Mouse (Mus musculus) hindbrain, postnatal 0 days (tissue): ENCODE measurements around the gene Top1. TPM values are rescaled to one million over a fixed set of nuclear protein-coding genes. Genes with fewer than 3 reads are reported as not detected.

Experiments used
- ATAC-seq: fragments of 200-750 bp; cut with Nextera tagmentation; 2 replicates; pipeline ENCODE4 v1.8.0; 2017; ENCODE audit warnings: mild to moderate bottlenecking, moderate TSS enrichment, moderate library complexity
- DNase-seq: peaks from one replicate; pipeline ENCODE4 v3.0.0-alpha.2; 2015; ENCODE audit warnings: low spot score
- H3K27ac ChIP-seq: fragments of 300-500 bp; sonication (generic); 2 replicates; pipeline ENCODE4 v1.5.1; 2014; ENCODE audit warnings: mild to moderate bottlenecking
- H3K27me3 ChIP-seq: fragments of 300-500 bp; sonication (generic); 2 replicates; pipeline ENCODE4 v1.6.1; 2014; ENCODE audit warnings: low read length, mixed read lengths; ENCODE audit not compliant: insufficient read depth
- H3K36me3 ChIP-seq: fragments of 300-500 bp; sonication (generic); 2 replicates; pipeline ENCODE4 v1.6.1; 2014; ENCODE audit warnings: low read length, mixed read lengths; ENCODE audit not compliant: insufficient read depth
- H3K4me1 ChIP-seq: fragments of 300-500 bp; sonication (generic); 2 replicates; pipeline ENCODE4 v1.6.1; 2014; ENCODE audit warnings: antibody characterized with exemption, low read length, mixed read lengths; ENCODE audit not compliant: insufficient read depth
- H3K4me2 ChIP-seq: fragments of 300-500 bp; sonication (generic); 2 replicates; pipeline ENCODE4 v1.6.1; 2014; ENCODE audit warnings: low read depth, mild to moderate bottlenecking, low read length, moderate library complexity, mixed read lengths
- H3K4me3 ChIP-seq: fragments of 300-500 bp; sonication (generic); 2 replicates; pipeline ENCODE4 v1.5.1; 2014; ENCODE audit warnings: low read length
- H3K9ac ChIP-seq: fragments of 300-500 bp; sonication (generic); replicated peaks from 2 replicates; pipeline ENCODE4 v1.6.1; 2014; ENCODE audit warnings: mild to moderate bottlenecking, low read length, moderate library complexity, mixed read lengths
- H3K9me3 ChIP-seq: fragments of 300-500 bp; sonication (generic); 2 replicates; pipeline ENCODE4 v1.6.1; 2016; ENCODE audit warnings: low read length, mixed read lengths
- CTCF ChIP-seq: IDR thresholded peaks from 2 replicates; pipeline ENCODE4 v1.5.1; 2016; ENCODE audit warnings: antibody characterized with exemption, control low read depth, low read depth
- WGBS: fragments of 180-500 bp; shearing (Covaris S2); extraction: QIAGEN DNeasy Blood & Tissue Kit; methylation state at CpG from one replicate; pipeline ENCODE4 v1.1.7; 2014; 5-methylcytosine and 5-hydroxymethylcytosine counted together
- polyA plus RNA-seq: library from polyadenylated mRNA; unstranded; fragments of >200 nt; fragmentation: Nextera tagmentation; extraction: Ambion mirVana; gene quantifications from 2 replicates; pipeline ENCODE4 v1.2.1, GENCODE M21; 2015
- total RNA-seq: library from RNA; depleted of rRNA; stranded (reverse); fragments of >200 nt; gene quantifications from 2 replicates; pipeline ENCODE4 v1.2.3, GENCODE M21; 2014

The Top1 gene
- total and polyA plus RNA-seq, 2 experiments from 2014 or later: 28.8 to 44.9 TPM

DNA sequence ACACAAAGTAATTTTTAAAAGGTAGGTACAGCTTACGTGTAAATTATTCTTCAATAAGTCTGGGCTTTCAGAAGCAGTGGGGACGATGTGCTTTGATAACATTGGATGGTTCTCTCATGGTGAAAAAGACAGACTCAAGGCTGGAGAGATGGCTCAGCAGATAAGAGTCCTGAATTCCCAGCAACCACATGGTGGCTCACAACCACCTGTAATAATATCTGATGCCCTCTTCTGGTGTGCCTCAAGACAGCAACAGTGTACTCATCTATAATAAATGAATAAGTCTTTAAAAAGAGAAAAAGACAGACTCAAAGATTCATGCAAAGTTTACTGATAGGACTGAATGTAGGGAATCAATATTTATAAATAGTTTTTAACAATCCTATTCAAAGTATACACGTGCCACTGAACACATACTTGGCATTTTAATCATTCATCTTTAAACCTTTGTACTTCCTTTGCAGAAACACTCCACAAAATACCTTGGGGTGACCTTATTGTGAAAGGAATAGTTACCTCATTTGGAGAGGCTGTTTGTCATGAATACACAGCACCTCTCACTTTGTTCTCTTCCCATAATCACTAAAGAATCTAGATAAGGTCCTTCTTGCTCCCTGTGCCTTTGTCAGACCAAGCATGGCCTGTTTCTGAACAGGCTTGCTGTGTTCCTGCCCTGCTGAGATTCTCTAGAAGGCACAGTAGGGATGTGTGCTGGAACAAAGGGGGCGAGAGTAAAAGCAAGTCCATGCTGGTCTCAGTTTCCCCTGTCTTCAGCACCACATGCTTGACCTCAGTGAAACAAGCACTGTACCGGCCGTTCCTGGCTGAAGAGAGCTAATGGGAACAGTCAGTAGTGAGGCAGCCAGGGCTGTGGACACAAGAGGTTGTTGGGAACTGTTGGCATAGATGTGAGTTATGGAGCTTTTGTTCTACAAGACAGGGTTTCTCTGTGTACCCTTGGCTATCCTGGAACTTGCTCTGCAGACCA, 80.5 kb downstream of the Top1 start:
- ATAC-seq (no peak), DNase-seq (no peak)
- H3K4me1 ChIP-seq: 0 out of 2 replicates have a peak, but pooled peaks cover 10% of the 10 kb centered on the region
- H3K4me2 ChIP-seq: no peak overlapping the region
- peaks cover 14% of the 10 kb centered on the region; the same call in 1 of the 2 replicates for H3K36me3 ChIP-seq
- peak; percentile 20; the same call in 1 of the 2 replicates for TF ChIP-seq CTCF
- H3K4me3 ChIP-seq: no peak overlapping the region
- no peak overlapping the region for H3K27ac ChIP-seq
- H3K9ac ChIP-seq: no peak overlapping the region
- H3K27me3 ChIP-seq: no peaks in the 10 kb centered on the region
- H3K9me3 ChIP-seq: no peaks in the 10 kb centered on the region
- WGBS: 79% methylated on average over 6 of the region's 6 CpGs

DNA sequence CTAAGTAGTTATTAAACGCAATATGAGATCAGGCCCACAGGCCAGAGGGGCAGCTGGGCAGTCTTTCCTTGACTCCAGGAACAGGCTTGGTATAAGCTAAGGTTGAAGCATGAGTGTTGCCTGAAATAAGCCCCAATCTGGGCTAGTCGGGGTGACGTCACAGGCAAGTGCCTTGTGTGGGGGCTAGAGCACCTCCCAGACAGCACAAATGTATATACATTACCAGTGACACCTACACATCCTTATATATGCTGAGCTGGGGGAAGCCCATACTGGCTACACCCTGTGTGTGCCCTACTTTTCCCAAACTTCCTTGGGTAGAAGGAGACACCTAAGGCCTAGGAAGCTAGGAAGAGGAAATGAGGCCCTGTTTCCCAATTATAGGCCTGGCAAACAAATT, 83.3 kb downstream of the Top1 start:
- DNase-seq (no peak), ATAC-seq (no peak)
- Histone ChIP-seq H3K27ac (no peak overlapping the region), H3K4me2 (no peak overlapping the region), H3K4me1 (peaks cover 25% of the 10 kb centered on the region; the same call in 1 of the 2 replicates), H3K36me3 (0 out of 2 replicates have a peak, but pooled peaks cover 6% of the 10 kb centered on the region), H3K9ac (no peak overlapping the region), H3K9me3 (no peaks in the 10 kb centered on the region), H3K27me3 (no peaks in the 10 kb centered on the region), H3K4me3 (no peak overlapping the region)
- WGBS: 89% methylated on average over 3 of the region's 3 CpGs
- no peak for TF ChIP-seq CTCF

DNA sequence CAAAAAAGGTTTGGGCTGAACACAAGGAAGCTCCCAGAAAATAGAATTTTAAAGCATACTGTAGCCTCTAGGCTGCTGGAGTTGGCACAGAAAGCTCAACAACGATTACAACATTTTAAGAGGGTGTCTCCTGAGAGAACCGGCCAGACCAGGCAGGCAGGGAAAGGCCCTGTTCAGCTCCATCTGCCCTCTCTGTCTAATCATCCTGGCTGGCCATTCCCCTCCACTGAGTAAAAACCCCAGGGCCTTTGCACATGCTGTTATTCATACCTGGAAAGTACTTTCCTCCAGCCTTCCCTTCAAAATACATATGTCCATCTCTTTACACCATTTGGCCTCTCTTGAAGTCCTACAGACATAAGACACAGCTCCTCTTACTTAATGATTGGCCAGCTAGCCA, 83.7 kb downstream of the Top1 start:
- H3K4me1 ChIP-seq: peaks cover 28% of the 10 kb centered on the region; the same call in 1 of the 2 replicates
- no peaks in the 10 kb centered on the region for H3K27me3 ChIP-seq
- H3K9ac ChIP-seq: no peak overlapping the region
- WGBS: 69% methylated on average over 2 of the region's 2 CpGs
- no peak overlapping the region for H3K4me3 ChIP-seq
- no peak for ATAC-seq
- DNase-seq: no peak
- TF ChIP-seq CTCF: no peak
- no peaks in the 10 kb centered on the region for H3K9me3 ChIP-seq
- H3K4me2 ChIP-seq: no peak overlapping the region
- no peak overlapping the region for H3K27ac ChIP-seq
- 0 out of 2 replicates have a peak, but pooled peaks cover 2% of the 10 kb centered on the region for H3K36me3 ChIP-seq

DNA sequence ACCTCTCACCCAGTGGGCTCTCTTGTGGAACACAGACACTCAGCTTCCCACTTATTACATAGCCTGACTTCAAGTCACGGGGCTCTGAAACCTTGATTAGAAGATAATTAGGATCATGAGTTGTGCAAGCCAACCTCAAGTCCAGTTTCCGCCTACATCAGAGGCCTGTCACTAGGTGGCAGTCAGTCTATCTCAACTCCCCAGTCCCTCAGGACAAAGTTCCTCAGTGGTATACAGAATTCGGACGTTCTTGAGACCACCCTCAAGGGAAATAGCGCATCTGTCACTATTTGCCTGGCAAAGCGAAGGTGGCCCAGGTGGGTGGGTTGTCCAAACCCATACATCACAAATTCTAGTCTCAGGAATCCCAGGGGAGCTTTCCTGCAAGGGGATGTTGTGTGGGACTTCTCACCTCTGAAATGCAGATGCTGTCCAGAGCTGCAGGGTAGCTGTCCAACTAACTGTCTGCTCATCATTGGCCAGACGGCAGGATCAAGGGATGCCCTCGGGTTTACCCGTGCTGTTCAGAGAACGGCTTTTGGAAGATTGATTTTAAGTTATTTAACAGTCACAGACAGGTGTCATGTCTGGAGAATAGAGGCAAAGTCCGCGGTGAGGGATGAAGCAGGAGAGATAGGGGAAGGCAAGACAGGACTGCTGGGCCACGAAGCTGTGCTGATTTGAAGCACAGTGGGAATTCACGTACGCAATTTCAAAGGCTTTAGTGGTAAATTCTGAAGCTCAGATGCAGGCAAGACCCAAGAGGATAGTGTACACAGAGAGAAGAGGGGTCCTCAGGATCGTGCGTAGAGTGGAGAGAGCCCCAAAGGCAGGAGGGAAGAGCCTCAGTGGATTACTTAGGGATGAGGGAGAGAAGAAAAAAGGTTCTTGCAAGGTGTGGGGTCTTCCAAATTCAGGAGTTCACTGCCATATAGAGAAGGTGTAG, 84.4 kb downstream of the Top1 start:
- Histone ChIP-seq H3K36me3 (no peaks in the 10 kb centered on the region), H3K4me3 (peak overlapping the region; percentile 62), H3K4me2 (peak overlapping the region; percentile 85), H3K27ac (peak overlapping the region; percentile 92), H3K9me3 (no peaks in the 10 kb centered on the region), H3K27me3 (no peaks in the 10 kb centered on the region), H3K4me1 (peaks cover 34% of the 10 kb centered on the region), H3K9ac (peak overlapping the region; percentile 88)
- WGBS: 24% methylated on average over 17 of the region's 17 CpGs
- ATAC-seq (no peak), DNase-seq (peak; percentile 55)
- peak; percentile 65 for TF ChIP-seq CTCF

DNA sequence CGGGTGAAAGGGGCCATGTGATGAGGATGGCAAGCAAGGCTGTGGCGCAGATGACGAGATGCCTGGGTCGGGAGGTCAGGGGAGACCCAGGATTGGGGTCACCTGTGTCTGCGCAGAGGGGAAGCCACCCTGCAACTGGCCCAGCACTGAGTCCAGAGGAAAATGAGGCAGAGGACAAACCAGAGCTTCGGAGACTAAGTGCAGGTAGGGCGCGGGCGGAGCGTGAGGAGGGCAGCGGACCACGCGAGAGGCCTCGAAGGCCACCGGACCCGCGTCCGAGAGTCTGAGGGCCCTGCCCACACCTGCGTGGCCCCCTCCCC, 85.1 kb downstream of the Top1 start:
- no peak for ATAC-seq
- Histone ChIP-seq H3K9me3 (no peaks in the 10 kb centered on the region), H3K4me1 (peaks cover 38% of the 10 kb centered on the region), H3K9ac (peak overlapping the region; percentile 88), H3K36me3 (no peaks in the 10 kb centered on the region), H3K27ac (peak overlapping the region; percentile 92), H3K27me3 (no peaks in the 10 kb centered on the region), H3K4me3 (peak overlapping the region; percentile 62), H3K4me2 (peak overlapping the region; percentile 85)
- DNase-seq: no peak
- TF ChIP-seq CTCF: no peak
- WGBS: 6% methylated on average over 19 of the region's 19 CpGs

DNA sequence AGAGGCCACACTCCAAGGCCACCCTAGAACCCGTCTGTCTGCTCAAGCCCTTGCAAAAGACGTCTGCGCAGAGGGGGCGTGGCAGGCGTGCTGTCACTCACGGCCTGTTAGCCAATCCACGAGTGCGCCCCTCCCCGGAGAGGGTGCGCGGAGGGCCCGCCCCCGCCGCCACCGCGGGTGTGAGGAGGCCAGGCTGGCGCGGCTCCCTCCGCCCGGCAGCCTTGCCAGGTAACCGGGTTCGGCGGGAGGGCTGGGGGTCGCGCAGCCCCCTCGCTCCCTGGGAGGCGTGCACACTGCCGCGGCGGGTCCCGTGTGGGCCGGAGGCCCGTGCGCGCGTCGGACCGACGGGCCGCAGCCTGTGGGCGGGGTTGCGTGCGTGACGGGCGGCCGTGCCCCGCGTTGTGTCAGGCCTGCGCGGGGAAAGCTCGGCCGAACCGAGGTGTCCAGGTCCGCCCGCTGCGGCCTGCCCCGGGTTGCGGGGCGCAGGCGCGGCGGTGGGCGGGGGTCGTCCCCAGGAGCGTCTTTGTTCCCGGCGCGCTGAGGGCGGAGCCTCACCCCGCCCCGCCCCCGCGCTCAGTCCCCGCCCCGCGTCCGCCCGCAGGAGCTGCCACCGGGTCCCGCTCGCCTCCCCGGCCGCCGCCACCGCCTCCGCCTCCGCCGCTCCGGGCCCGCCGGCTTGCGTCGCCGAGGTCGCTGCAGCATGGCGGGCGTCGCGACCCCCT, 85.6 kb downstream of the Top1 start, which contains the start of gene Plcg1:
Plcg1 (plus strand) TSS at position 184 of the 722 bp plus-strand sequence.
- ATAC-seq (peak; percentile 95), DNase-seq (peak; percentile 97)
- Histone ChIP-seq H3K4me3 (peak within 1 kb of the TSS; percentile 62), H3K27me3 (no peaks in the 10 kb centered on the region), H3K36me3 (no peaks in the 10 kb centered on the region), H3K9me3 (no peaks in the 10 kb centered on the region), H3K27ac (peak within 1 kb of the TSS; percentile 92), H3K4me2 (peak within 1 kb of the TSS; percentile 85), H3K9ac (peak within 1 kb of the TSS; percentile 88), H3K4me1 (peaks cover 38% of the 10 kb centered on the region)
- WGBS: 0% methylated on average over 37 of the region's 99 CpGs
- no peak for TF ChIP-seq CTCF
